Mouse (Mus musculus) neural tube, embryonic 10.5 days (tissue): ENCODE data around the gene Spaca7.
"Not testable (repeated sequence)": the region's sequence is repeated elsewhere in the genome, so short reads cannot be mapped to it uniquely, and the experiment has no call there.

Experiments used
- DNase-seq: peaks from one replicate; pipeline ENCODE4 v3.0.0-alpha.2; 2017; ENCODE audit warnings: low spot score; ENCODE audit errors: extremely low spot score

Gene Spaca7

GRCm38 (mm10) chr8:12572814-12573534, at the start of gene Spaca7:
TSS of gene Spaca7 (plus strand) at chr8:12573029.
- no peak for DNase-seq

GRCm38 (mm10) chr8:12524279-12524678, 48.5 kb upstream of the Spaca7 start:
- no peak for DNase-seq

- no peak for DNase-seq
Observed at GRCm38 (mm10) chr8:12528659-12529058, 44.2 kb upstream of the Spaca7 start.

- DNase-seq = no peak
Observed at GRCm38 (mm10) chr8:12535617-12536016, 37.2 kb upstream of the Spaca7 start.

- no peak for DNase-seq
Observed at GRCm38 (mm10) chr8:12536306-12536705, 36.5 kb upstream of the Spaca7 start.

- no peak for DNase-seq
Observed at GRCm38 (mm10) chr8:12545236-12545635, 27.6 kb upstream of the Spaca7 start.

- no peak for DNase-seq
Observed at GRCm38 (mm10) chr8:12545671-12546070, 27.2 kb upstream of the Spaca7 start.

- DNase-seq = no peak
Observed at GRCm38 (mm10) chr8:12547466-12548220, 25.2 kb upstream of the Spaca7 start.

GRCm38 (mm10) chr8:12548255-12548654, 24.6 kb upstream of the Spaca7 start:
- DNase-seq = peak; percentile 27

GRCm38 (mm10) chr8:12548680-12549079, 24.1 kb upstream of the Spaca7 start:
- DNase-seq = no peak

- peak; percentile 46 for DNase-seq
Observed at GRCm38 (mm10) chr8:12555515-12556145, 17.2 kb upstream of the Spaca7 start.

- DNase-seq = no peak
Observed at GRCm38 (mm10) chr8:12558786-12559185, 14.0 kb upstream of the Spaca7 start.

- DNase-seq = peak; percentile 78
Observed at GRCm38 (mm10) chr8:12561403-12561960, 11.3 kb upstream of the Spaca7 start.

- peak; percentile 35 for DNase-seq
Observed at GRCm38 (mm10) chr8:12564307-12564706, 8.5 kb upstream of the Spaca7 start.

- no peak for DNase-seq
Observed at GRCm38 (mm10) chr8:12565488-12565887, 7.3 kb upstream of the Spaca7 start.

- DNase-seq = no peak
Observed at GRCm38 (mm10) chr8:12566509-12566908, 6.3 kb upstream of the Spaca7 start.

GRCm38 (mm10) chr8:12576003-12576402, 3.2 kb downstream of the Spaca7 start:
- DNase-seq = no peak

- DNase-seq = no peak
Observed at GRCm38 (mm10) chr8:12576739-12577138, 3.9 kb downstream of the Spaca7 start.

- DNase-seq = not testable (repeated sequence)
Observed at GRCm38 (mm10) chr8:12579339-12579999, 6.6 kb downstream of the Spaca7 start.

GRCm38 (mm10) chr8:12583785-12584184, 11.0 kb downstream of the Spaca7 start:
- DNase-seq = no peak

- DNase-seq = peak; percentile 78
Observed at GRCm38 (mm10) chr8:12607223-12607622, 34.4 kb downstream of the Spaca7 start.
